Mouse (Mus musculus) cerebellum, postnatal 4 days (tissue): ENCODE results near the gene Ndufa5.
A peak's percentile ranks its signal among the peaks of the same experiment; 100 is the strongest.

Source experiments
- DNase-seq, 2 experiments: peaks; one replicate each; pipeline ENCODE4 v3.0.0; 2022; ENCODE audit warnings: low spot score in 2 of 2, mixed read lengths in 1 of 2

Ndufa5 gene

DNA sequence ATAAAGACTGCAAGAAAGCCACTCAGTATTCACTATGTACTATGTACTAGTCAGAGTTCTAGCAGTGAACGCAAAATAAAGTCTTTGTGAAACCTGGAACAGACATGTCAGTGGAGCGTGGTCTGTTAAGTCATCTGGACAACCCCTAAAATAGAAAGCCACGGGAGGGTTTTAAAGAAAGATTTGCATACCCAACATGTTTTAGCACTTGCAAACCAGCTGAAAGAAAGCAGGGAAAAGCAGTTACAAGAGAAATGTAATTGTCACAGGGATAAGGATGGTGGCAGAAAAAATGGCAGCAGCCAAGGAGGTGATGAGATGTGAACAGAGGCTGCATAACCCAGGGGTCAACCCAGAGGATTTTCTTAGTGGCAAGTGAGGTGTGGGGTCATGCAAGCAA is 2.1 kb downstream of the Ndufa5 start:
- no peak for DNase-seq

DNA sequence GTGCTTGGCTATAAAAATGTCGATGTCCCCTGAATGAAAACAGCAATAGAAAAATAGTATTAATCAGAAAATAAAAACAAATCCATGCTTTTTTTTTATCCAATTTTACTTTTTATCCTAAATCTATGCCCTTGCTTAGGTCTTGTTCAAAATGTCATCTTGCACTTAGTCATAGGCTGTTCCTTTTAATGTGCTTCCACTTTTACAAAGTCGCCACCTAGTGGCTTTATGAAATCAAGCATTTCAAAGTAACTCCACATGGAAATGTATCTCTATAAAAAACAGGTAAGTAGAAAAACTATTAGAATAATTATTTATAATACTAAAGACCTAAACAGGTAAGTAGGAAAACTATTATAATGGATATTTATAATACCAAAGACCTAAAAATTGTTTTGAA is 11.6 kb downstream of the Ndufa5 start:
- no peak for DNase-seq

DNA sequence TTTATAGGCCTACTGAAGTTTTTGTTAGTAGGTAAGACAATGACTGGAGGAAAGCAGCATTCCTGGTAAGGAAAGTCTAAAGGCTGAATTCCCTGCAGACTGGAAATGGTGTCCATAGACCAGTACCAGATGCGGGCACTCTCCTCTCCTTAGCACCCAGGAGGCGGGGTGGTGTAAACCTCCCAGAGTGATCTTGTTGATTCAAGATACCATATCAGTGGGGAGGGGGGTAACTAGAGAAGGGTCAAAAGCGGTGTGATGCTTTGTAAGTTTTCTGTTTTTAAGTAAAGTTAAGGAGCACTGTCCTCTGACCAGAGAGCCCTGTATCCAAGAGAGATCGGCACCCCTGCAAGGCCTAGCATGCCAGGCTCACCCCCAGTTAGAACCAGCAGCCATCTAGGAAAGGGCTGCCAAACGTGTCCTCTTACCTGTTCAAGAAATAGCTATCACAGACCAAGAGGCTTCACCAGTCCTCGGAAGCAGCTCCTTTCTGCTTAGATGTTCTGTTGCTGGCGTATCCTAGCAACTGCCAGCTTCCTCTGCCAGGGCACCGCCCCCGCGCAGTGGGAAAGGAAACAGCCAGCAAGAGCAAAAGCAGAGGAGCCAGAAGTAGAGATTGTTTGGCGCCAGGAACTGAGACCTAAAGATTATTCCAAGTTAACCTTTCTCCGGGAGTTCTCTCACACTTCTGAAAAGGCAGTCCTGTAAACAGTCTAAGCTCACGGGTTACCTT is 13.1 kb downstream of the Ndufa5 start, which contains the start of gene Iqub:
TSS of gene Iqub (minus strand) at position 516 of the 733 bp plus-strand sequence.
- DNase-seq = peak; percentile 40 to 55

DNA sequence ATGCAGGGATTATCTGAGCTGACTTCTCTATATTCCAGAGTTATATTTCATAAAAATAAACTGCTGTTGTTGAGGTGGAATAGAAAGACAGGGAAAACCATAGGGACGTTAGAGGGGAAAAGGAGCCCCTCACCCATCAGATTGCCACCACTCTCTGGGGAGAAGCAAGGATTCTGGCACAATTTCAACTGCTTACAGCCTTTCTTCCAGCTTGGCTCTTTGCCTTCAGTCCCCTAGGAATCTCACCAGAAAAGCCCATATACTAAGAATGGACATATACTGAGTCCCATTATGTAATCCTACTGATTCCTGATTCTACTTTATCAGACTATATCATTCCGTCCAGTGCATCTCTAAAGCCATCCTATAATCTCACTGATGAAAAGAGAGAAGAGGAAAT is 23.7 kb downstream of the Ndufa5 start:
- no peak for DNase-seq

DNA sequence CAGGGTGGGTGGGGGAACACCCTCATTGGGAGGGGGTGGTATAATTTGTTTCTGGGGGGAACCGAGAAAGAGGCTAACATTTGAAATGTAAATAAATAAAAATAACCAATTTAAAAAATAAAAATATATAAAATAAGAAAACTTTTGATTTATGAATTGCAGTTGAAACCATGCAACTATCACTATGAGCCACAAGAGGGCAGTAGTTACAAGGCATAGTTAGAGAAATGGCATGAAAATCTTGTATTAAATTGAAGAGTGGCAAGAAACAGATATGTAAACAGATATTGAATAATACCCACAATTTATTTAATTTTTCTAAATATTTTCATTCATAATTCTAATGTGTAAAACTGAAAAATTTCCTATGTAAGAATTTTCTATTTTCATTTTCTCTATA is 37.5 kb downstream of the Ndufa5 start:
- DNase-seq = no peak

DNA sequence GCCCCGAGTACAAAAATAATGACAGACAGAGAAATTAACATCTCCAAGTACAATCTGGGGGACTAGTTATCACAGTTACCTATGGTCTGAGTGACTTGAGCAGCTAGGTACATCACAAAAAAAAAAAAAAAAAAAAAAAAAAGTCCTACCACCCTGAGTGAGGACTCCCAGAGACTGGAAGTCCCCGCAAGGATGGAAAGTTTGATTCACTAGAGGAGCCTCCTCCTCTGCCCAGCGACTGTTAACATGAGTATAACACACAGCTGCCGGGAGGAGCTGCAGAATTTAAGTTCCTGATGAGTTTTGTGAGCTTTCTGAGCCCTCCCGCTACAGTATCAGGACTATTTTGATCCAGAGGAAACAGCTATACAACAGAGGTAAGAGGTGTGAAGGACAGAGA is 41.3 kb downstream of the Ndufa5 start:
- DNase-seq = no peak

DNA sequence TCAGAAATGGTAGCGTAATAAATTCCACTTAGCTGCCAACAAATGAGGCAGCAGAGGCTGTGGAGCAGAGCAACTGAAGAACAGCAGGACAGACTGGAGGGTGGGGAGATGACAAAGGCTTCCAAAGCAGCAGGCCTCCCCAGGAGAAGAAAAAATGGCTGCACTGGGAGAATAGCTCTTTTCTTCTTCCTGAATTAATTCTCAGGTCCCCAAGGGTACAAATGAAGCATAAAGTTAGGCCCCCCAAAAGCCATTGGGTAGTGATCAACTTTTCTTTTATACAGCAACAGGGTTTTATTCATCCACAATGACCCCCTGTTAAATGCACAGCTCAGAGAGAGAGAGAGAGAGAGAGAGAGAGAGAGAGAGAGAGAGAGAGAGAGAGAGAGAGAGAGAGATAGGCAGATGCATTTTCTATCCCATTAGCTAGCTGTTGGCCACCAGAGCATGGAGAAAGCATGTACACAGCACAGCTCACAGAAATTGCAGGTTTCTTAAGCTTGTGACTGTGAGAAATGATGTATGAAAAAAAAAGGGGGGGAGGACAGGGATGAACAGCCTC is 57.2 kb downstream of the Ndufa5 start:
- DNase-seq = no peak

DNA sequence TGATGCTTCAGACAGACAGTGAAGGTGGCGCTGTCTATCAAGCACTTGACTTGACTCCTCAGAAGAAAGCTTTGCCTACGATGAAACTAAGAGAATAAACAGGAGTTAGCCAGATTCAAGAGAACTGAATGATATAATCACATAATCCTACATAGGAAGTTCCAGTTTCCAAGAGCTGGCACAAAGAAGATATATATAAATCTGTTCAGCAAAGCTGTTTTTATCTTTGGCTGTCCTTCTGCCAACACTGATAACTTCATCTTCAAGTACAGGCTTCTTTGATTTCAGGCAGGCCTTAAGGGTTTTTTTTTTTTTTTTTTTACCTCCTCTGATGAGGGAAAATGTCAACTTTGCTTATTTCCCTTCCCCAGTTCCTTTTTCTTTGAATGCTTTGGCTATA is 57.7 kb downstream of the Ndufa5 start:
- no peak for DNase-seq
